Mouse (Mus musculus): ENCODE measurements around the gene Slc25a23. TPM values are rescaled to one million over a fixed set of nuclear protein-coding genes. Genes with fewer than 3 reads are reported as not detected.

Slc25a23 gene
- total RNA-seq, 2 experiments from 2014 or later = 69.3 to 73.8 TPM

GRCm38 (mm10) chr17:57029691-57030090 lies 30.0 kb downstream of the Slc25a23 start:
- intact Hi-C loops (cut with DNase I) = loop anchor here (1.0 kb wide), 1 partner anchor 18 kb away; the partner anchor contains the start of genes Gm17949 and Gtf2f1
- peak; percentile 20 to 29 for DNase-seq

- intact Hi-C loops (cut with DNase I) = no loop called here
Observed at GRCm38 (mm10) chr17:57027471-57027870, 32.2 kb downstream of the Slc25a23 start.

GRCm38 (mm10) chr17:57020960-57021359 lies 38.7 kb downstream of the Slc25a23 start:
- intact Hi-C loops (cut with DNase I) = no loop called here
- no peak for DNase-seq

More at GRCm38 (mm10) chr17:57027471-57027870, 32.2 kb downstream of the Slc25a23 start:
- no peak for DNase-seq

GRCm38 (mm10) chr17:57019693-57020092 lies 40.0 kb downstream of the Slc25a23 start:
- DNase-seq = no peak
- intact Hi-C loops (cut with DNase I) = no loop called here

- no peak for DNase-seq
- intact Hi-C loops (cut with DNase I) = loop anchor here (5.0 kb wide), 1 partner anchor 235 kb away; the partner anchor contains the start of genes Gpr108 and Trip10
Observed at GRCm38 (mm10) chr17:57012245-57012795, 47.3 kb downstream of the Slc25a23 start.

- intact Hi-C loops (cut with DNase I) = loop anchor here (1.0 to 5.0 kb wide), 3 partner anchors 19 to 236 kb away; partner anchors contain the start of genes Clpp, Gpr108 and Trip10
- DNase-seq = peak; percentile 90 to 92
Observed at GRCm38 (mm10) chr17:57011236-57012141, 48.2 kb downstream of the Slc25a23 start, which contains the start of the genes Gtf2f1 and Gm17949. Gene Gtf2f1, minus strand, starts transcription at chr17:57011288. Gene Gm17949, plus strand, starts transcription at chr17:57011469.

- DNase-seq = no peak
- intact Hi-C loops (cut with DNase I) = loop anchor here (1.0 to 5.0 kb wide), 3 partner anchors 19 to 236 kb away; partner anchors contain the start of genes Clpp, Gpr108 and Trip10
Observed at GRCm38 (mm10) chr17:57010911-57011235, 48.8 kb downstream of the Slc25a23 start.

GRCm38 (mm10) chr17:57007137-57007905 lies 52.3 kb downstream of the Slc25a23 start:
- intact Hi-C loops (cut with DNase I) = no loop called here

GRCm38 (mm10) chr17:57003994-57004393 lies 55.7 kb downstream of the Slc25a23 start:
- intact Hi-C loops (cut with DNase I) = no loop called here

More at GRCm38 (mm10) chr17:57007137-57007905, 52.3 kb downstream of the Slc25a23 start:
- no peak for DNase-seq

GRCm38 (mm10) chr17:57001228-57001627 lies 58.4 kb downstream of the Slc25a23 start:
- no peak for DNase-seq
- intact Hi-C loops (cut with DNase I) = no loop called here

More at GRCm38 (mm10) chr17:57003994-57004393, 55.7 kb downstream of the Slc25a23 start:
- DNase-seq = no peak

- intact Hi-C loops (cut with DNase I) = loop anchor here (5.0 to 10.0 kb wide), 2 partner anchors 57 to 245 kb away; partner anchors contain the start of genes Crb3, Gpr108, Slc25a23 and Trip10
- no peak for DNase-seq
Observed at GRCm38 (mm10) chr17:56999968-57000609, 59.6 kb downstream of the Slc25a23 start, which contains the start of gene Pspn. Gene Pspn, minus strand, starts transcription at chr17:57000018.

- intact Hi-C loops (cut with DNase I) = loop anchor here (5.0 to 10.0 kb wide), 2 partner anchors 58 to 245 kb away; partner anchors contain the start of genes Crb3, Gpr108, Slc25a23 and Trip10
Observed at GRCm38 (mm10) chr17:56999414-56999813, 60.2 kb downstream of the Slc25a23 start.

GRCm38 (mm10) chr17:56997029-56997667 lies 62.5 kb downstream of the Slc25a23 start, which contains the start of gene Alkbh7:
Gene Alkbh7, plus strand, starts transcription at chr17:56997339.
- peak; percentile 93 to 94 for DNase-seq

More at GRCm38 (mm10) chr17:56999414-56999813, 60.2 kb downstream of the Slc25a23 start:
- DNase-seq = no peak

GRCm38 (mm10) chr17:56996506-56996905 lies 63.2 kb downstream of the Slc25a23 start:
- intact Hi-C loops (cut with DNase I) = loop anchor here (2.0 to 10.0 kb wide), 3 partner anchors 61 to 338 kb away; partner anchors contain the start of genes Crb3, Gpr108, Slc25a23 and Trip10
- no peak for DNase-seq

More at GRCm38 (mm10) chr17:56997029-56997667, 62.5 kb downstream of the Slc25a23 start, which contains the start of gene Alkbh7:
- intact Hi-C loops (cut with DNase I) = loop anchor here (1.0 to 10.0 kb wide), 4 partner anchors 60 to 338 kb away; partner anchors contain the start of genes Crb3, Gpr108, Slc25a23 and Trip10

GRCm38 (mm10) chr17:56995046-56995445 lies 64.6 kb downstream of the Slc25a23 start:
- intact Hi-C loops (cut with DNase I) = loop anchor here (5.0 to 10.0 kb wide), 2 partner anchors 62 to 250 kb away; partner anchors contain the start of genes Crb3, Gpr108, Slc25a23 and Trip10
- no peak for DNase-seq
